Mouse (Mus musculus): ENCODE data around the gene Armc7.

GRCm38 (mm10) chr11:115452281-115452860 lies 23.1 kb upstream of the Armc7 start:
- TF ChIP-seq CTCF (IDR thresholded peaks at IDR 0.05; ENCODE audit: control insufficient read depth, insufficient read depth, insufficient replicate concordance, low read depth, low read length) (no peak), POLR2A (IDR thresholded peaks at IDR 0.05; ENCODE audit: control insufficient read depth, low read depth, low read length) (no peak)
